Mouse (Mus musculus): ENCODE measurements around the gene Muc4.

Gene Muc4

GRCm38 (mm10) chr16:32803252-32803853 is 67.7 kb downstream of the Muc4 start:
- no peak for DNase-seq (ENCODE audit: low read depth, low spot score)

GRCm38 (mm10) chr16:32803901-32804300 is 68.2 kb downstream of the Muc4 start:
- DNase-seq (ENCODE audit: low read depth, low spot score), result no peak

GRCm38 (mm10) chr16:32805151-32805550 is 69.5 kb downstream of the Muc4 start:
- no peak for DNase-seq (ENCODE audit: low read depth, low spot score)

GRCm38 (mm10) chr16:32807408-32808185 is 71.9 kb downstream of the Muc4 start:
- DNase-seq (ENCODE audit: low read depth, low spot score), result no peak

- no peak for DNase-seq (ENCODE audit: low read depth, low spot score)
Observed at GRCm38 (mm10) chr16:32810321-32810720, 74.6 kb downstream of the Muc4 start, which contains the start of gene Smbd1. TSS of gene Smbd1 (minus strand) at chr16:32810477.

GRCm38 (mm10) chr16:32812888-32813361 is 77.2 kb downstream of the Muc4 start:
- peak; percentile 90 for DNase-seq (ENCODE audit: low read depth, low spot score)

GRCm38 (mm10) chr16:32813362-32813761 is 77.7 kb downstream of the Muc4 start:
- DNase-seq (ENCODE audit: low read depth, low spot score), result no peak

GRCm38 (mm10) chr16:32813771-32814170 is 78.1 kb downstream of the Muc4 start:
- DNase-seq (ENCODE audit: low read depth, low spot score), result no peak

- DNase-seq (ENCODE audit: low read depth, low spot score), result peak; percentile 35
Observed at GRCm38 (mm10) chr16:32814539-32814938, 78.9 kb downstream of the Muc4 start.

GRCm38 (mm10) chr16:32815160-32815605 is 79.5 kb downstream of the Muc4 start:
- DNase-seq (ENCODE audit: low read depth, low spot score), result no peak

GRCm38 (mm10) chr16:32818036-32818435 is 82.3 kb downstream of the Muc4 start:
- no peak for DNase-seq (ENCODE audit: low read depth, low spot score)

GRCm38 (mm10) chr16:32818441-32818840 is 82.8 kb downstream of the Muc4 start:
- no peak for DNase-seq (ENCODE audit: low read depth, low spot score)

- DNase-seq (ENCODE audit: low read depth, low spot score), result no peak
Observed at GRCm38 (mm10) chr16:32821772-32822449, 86.2 kb downstream of the Muc4 start.

- no peak for DNase-seq (ENCODE audit: low read depth, low spot score)
Observed at GRCm38 (mm10) chr16:32822450-32822827, 86.8 kb downstream of the Muc4 start.

GRCm38 (mm10) chr16:32822881-32823280 is 87.2 kb downstream of the Muc4 start:
- no peak for DNase-seq (ENCODE audit: low read depth, low spot score)

- no peak for DNase-seq (ENCODE audit: low read depth, low spot score)
Observed at GRCm38 (mm10) chr16:32823487-32823886, 87.8 kb downstream of the Muc4 start.

GRCm38 (mm10) chr16:32824061-32824460 is 88.4 kb downstream of the Muc4 start:
- no peak for DNase-seq (ENCODE audit: low read depth, low spot score)

- no peak for DNase-seq (ENCODE audit: low read depth, low spot score)
Observed at GRCm38 (mm10) chr16:32825380-32825779, 89.7 kb downstream of the Muc4 start.

- no peak for DNase-seq (ENCODE audit: low read depth, low spot score)
Observed at GRCm38 (mm10) chr16:32826521-32826920, 90.8 kb downstream of the Muc4 start.

GRCm38 (mm10) chr16:32829104-32829503 is 93.4 kb downstream of the Muc4 start:
- no peak for DNase-seq (ENCODE audit: low read depth, low spot score)

GRCm38 (mm10) chr16:32831501-32831900 is 95.8 kb downstream of the Muc4 start:
- DNase-seq (ENCODE audit: low read depth, low spot score), result no peak
